Mouse (Mus musculus): ENCODE measurements around the gene Elf2. TPM values are rescaled to one million over a fixed set of nuclear protein-coding genes. Genes with fewer than 3 reads are reported as not detected.
"Not testable (repeated sequence)": the region's sequence is repeated elsewhere in the genome, so short reads cannot be mapped to it uniquely, and the experiment has no call there.

The Elf2 gene
- polyA plus RNA-seq, 1 experiment from 2014 or later: 69.6 TPM

- ATAC-seq (no peak), DNase-seq (ENCODE audit: low read depth, low spot score) (no peak)
- POLR2A ChIA-PET: interaction anchor here (0.8 to 1.7 kb wide), 2 partner anchors 11 to 15 kb away, joined by 3 read pairs; no protein-coding TSS in a partner anchor
- CTCF ChIA-PET: interaction anchor here (1.1 to 3.4 kb wide), 4 partner anchors 11 to 47 kb away, joined by 3 to 9 read pairs (median 6); no protein-coding TSS in a partner anchor
- TF ChIP-seq CTCF (IDR thresholded peaks at IDR 0.05): no peak
- in situ Hi-C loops (cut with MboI; ENCODE audit: low pct_unique_long_range_greater_than_20kb): loop anchor here (25.0 kb wide), 1 partner anchor 890 kb away; the partner anchor contains the start of gene Slc7a11
- H3K27me3 ChIP-seq: no peaks in the 10 kb centered on the region
These were observed 13.6 kb downstream of the Elf2 start for GRCm38 (mm10) chr3:51326664-51327428.

DNA sequence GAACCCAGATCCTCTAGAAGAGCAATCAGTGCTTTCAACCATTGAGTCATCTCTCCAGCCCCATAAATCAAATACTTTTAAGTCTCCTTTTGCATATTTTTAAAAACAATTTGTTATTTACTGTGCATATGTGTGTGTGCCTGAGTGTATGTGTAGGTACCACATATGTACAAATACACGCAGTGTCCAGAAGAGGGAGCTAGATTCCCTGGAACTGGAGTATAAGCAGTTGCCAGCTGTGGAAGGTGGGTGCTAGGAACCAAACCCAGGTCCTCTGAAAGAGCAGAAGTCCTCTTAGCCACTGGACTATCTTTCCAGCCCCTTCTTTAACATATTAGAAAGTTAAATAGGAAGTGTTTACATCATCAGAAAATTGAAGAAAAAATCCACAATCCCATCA lies 15.0 kb downstream of the Elf2 start:
- ChIA-PET CTCF (interaction anchor here (0.9 to 3.4 kb wide), 5 partner anchors 9 to 46 kb away, joined by 3 to 9 read pairs (median 3); no protein-coding TSS in a partner anchor), POLR2A (no interaction called here)
- in situ Hi-C loops (cut with MboI; ENCODE audit: low pct_unique_long_range_greater_than_20kb): loop anchor here (25.0 kb wide), 1 partner anchor 888 kb away; the partner anchor contains the start of gene Slc7a11
- TF ChIP-seq CTCF (IDR thresholded peaks at IDR 0.05): peak; percentile 51
- DNase-seq (ENCODE audit: low read depth, low spot score) (no peak), ATAC-seq (no peak)
- no peaks in the 10 kb centered on the region for H3K27me3 ChIP-seq

GRCm38 (mm10) chr3:51323006-51323405 lies 17.5 kb downstream of the Elf2 start:
- CTCF ChIA-PET: interaction anchor here (0.9 to 1.7 kb wide), 4 partner anchors 9 to 88 kb away, joined by 3 read pairs; no protein-coding TSS in a partner anchor
- no peak for TF ChIP-seq CTCF (IDR thresholded peaks at IDR 0.05)
- POLR2A ChIA-PET: no interaction called here
- DNase-seq (ENCODE audit: low read depth, low spot score) (no peak), ATAC-seq (no peak)
- H3K27me3 ChIP-seq: no peaks in the 10 kb centered on the region
- in situ Hi-C loops (cut with MboI; ENCODE audit: low pct_unique_long_range_greater_than_20kb): no loop called here

- in situ Hi-C loops (cut with MboI; ENCODE audit: low pct_unique_long_range_greater_than_20kb): no loop called here
- ATAC-seq (no peak), DNase-seq (ENCODE audit: low read depth, low spot score) (no peak)
- no peaks in the 10 kb centered on the region for H3K27me3 ChIP-seq
- ChIA-PET CTCF (interaction anchor here (1.7 kb wide), 1 partner anchor 87 kb away, joined by 3 read pairs; no protein-coding TSS in a partner anchor), POLR2A (interaction anchor here (0.7 kb wide), 1 partner anchor 34 kb away, joined by 3 read pairs; no protein-coding TSS in a partner anchor)
- TF ChIP-seq CTCF (IDR thresholded peaks at IDR 0.05): no peak
These were observed 18.1 kb downstream of the Elf2 start for GRCm38 (mm10) chr3:51322326-51322725.

DNA sequence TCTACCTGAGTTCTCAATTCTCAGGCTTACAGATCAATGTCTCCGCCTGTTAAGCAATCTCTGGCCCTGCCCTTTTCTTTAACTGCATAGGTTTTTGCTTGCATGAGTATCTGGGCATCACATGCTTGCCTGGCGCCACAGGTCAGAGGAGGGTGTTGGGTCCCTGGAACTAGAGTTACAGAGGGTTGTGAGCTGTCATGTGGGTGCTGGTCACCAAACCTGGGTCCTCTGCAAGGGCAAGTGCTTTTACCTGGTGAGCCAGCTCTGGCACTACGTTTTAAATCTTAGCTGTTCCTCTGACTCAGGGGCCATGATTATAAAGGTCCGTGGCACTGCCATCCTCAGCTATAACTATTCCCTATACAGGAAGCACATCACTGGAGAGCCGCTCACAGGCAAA lies 19.3 kb downstream of the Elf2 start:
- CTCF ChIA-PET: interaction anchor here (1.1 kb wide), 1 partner anchor 32 kb away, joined by 4 read pairs; no protein-coding TSS in a partner anchor
- no peaks in the 10 kb centered on the region for H3K27me3 ChIP-seq
- no peak for TF ChIP-seq CTCF (IDR thresholded peaks at IDR 0.05)
- POLR2A ChIA-PET: no interaction called here
- in situ Hi-C loops (cut with MboI; ENCODE audit: low pct_unique_long_range_greater_than_20kb): no loop called here
- DNase-seq (ENCODE audit: low read depth, low spot score): no peak
- ATAC-seq: no peak

DNA sequence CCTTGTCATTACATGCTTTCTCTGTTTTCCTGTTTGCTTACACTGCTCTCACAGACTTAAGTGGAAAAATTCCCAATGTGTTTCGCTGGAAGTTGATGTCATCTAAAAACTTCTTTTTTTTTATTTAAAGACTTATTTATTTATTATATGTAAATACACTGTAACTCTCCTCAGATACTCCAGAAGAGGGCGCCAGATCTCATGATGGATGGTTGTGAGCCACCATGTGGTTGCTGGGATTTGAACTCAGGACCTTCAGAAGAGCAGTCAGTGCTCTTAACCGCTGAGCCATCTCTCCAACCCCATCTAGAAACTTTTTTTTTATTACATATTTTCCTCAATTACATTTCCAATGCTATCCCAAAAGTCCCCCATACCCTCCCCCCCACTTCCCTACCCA lies 22.4 kb downstream of the Elf2 start:
- in situ Hi-C loops (cut with MboI; ENCODE audit: low pct_unique_long_range_greater_than_20kb); H3K27me3 ChIP-seq; POLR2A ChIA-PET; ATAC-seq; DNase-seq (ENCODE audit: low read depth, low spot score): not testable (repeated sequence)
- CTCF ChIA-PET: interaction anchor here (0.8 to 2.5 kb wide), 6 partner anchors 13 to 84 kb away, joined by 3 to 10 read pairs (median 6); no protein-coding TSS in a partner anchor
- peak; percentile 66 for TF ChIP-seq CTCF (IDR thresholded peaks at IDR 0.05)

- ATAC-seq: no peak
- in situ Hi-C loops (cut with MboI; ENCODE audit: low pct_unique_long_range_greater_than_20kb): no loop called here
- DNase-seq (ENCODE audit: low read depth, low spot score): no peak
- no peak for TF ChIP-seq CTCF (IDR thresholded peaks at IDR 0.05)
- no peaks in the 10 kb centered on the region for H3K27me3 ChIP-seq
- CTCF ChIA-PET: interaction anchor here (0.7 to 2.5 kb wide), 9 partner anchors 8 to 82 kb away, joined by 3 to 10 read pairs (median 3); no protein-coding TSS in a partner anchor
- POLR2A ChIA-PET: interaction anchor here (0.8 to 1.0 kb wide), 2 partner anchors 11 to 161 kb away, joined by 3 read pairs; no protein-coding TSS in a partner anchor
These were observed 23.6 kb downstream of the Elf2 start for GRCm38 (mm10) chr3:51316876-51317275.

DNA sequence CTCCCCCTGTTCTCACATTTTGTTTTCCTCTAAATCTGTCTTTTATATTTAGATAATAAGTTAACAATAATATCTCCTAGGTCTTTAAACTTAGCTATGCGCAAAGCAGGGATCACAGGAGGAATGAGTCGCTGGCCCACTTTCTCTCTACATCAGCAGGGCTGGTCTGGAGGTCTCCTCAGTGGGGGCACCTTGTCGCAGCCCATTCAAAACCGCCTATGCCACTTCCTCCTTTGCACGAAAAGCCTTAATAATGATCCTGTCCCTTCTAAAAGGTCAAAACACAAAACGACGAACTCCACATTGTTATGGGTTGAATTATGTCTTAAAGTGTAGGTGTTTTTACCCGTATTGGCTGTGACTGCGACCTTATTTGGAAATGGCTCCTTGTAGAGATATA lies 28.8 kb downstream of the Elf2 start:
- TF ChIP-seq CTCF (IDR thresholded peaks at IDR 0.05): no peak
- H3K27me3 ChIP-seq: no peaks in the 10 kb centered on the region
- CTCF ChIA-PET: interaction anchor here (3.0 kb wide), 1 partner anchor 11 kb away, joined by 11 read pairs; no protein-coding TSS in a partner anchor
- no peak for ATAC-seq
- DNase-seq (ENCODE audit: low read depth, low spot score): no peak
- POLR2A ChIA-PET: interaction anchor here (0.8 kb wide), 1 partner anchor 10 kb away, joined by 3 read pairs; no protein-coding TSS in a partner anchor
- in situ Hi-C loops (cut with MboI; ENCODE audit: low pct_unique_long_range_greater_than_20kb): no loop called here

- DNase-seq (ENCODE audit: low read depth, low spot score) (no peak), ATAC-seq (no peak)
- no peaks in the 10 kb centered on the region for H3K27me3 ChIP-seq
- CTCF ChIA-PET: interaction anchor here (1.2 to 3.3 kb wide), 4 partner anchors 9 to 76 kb away, joined by 5 to 12 read pairs (median 10); no protein-coding TSS in a partner anchor
- TF ChIP-seq CTCF (IDR thresholded peaks at IDR 0.05): no peak
- POLR2A ChIA-PET: no interaction called here
- in situ Hi-C loops (cut with MboI; ENCODE audit: low pct_unique_long_range_greater_than_20kb): no loop called here
These were observed 30.4 kb downstream of the Elf2 start for GRCm38 (mm10) chr3:51310098-51310497.

- no peak for TF ChIP-seq CTCF (IDR thresholded peaks at IDR 0.05)
- DNase-seq (ENCODE audit: low read depth, low spot score): no peak
- no peaks in the 10 kb centered on the region for H3K27me3 ChIP-seq
- POLR2A ChIA-PET: no interaction called here
- ATAC-seq: no peak
- CTCF ChIA-PET: interaction anchor here (1.0 to 2.9 kb wide), 3 partner anchors 9 to 107 kb away, joined by 3 to 9 read pairs (median 3); no protein-coding TSS in a partner anchor
- in situ Hi-C loops (cut with MboI; ENCODE audit: low pct_unique_long_range_greater_than_20kb): no loop called here
These were observed 33.8 kb downstream of the Elf2 start for GRCm38 (mm10) chr3:51306621-51307020.
